Mouse (Mus musculus) midbrain, embryonic 11.5 days (tissue): ENCODE measurements around the gene Crxos. TPM values are rescaled to one million over a fixed set of nuclear protein-coding genes. Genes with fewer than 3 reads are reported as not detected.

Source experiments
- ATAC-seq: fragments of 200-750 bp; cut with Nextera tagmentation; 2 replicates; pipeline ENCODE4 v1.8.0; 2017; ENCODE audit warnings: moderate TSS enrichment, moderate library complexity; ENCODE audit not compliant: low FRiP score
- DNase-seq: peaks from one replicate; pipeline ENCODE4 v3.0.0; 2015; ENCODE audit warnings: low spot score; ENCODE audit errors: missing footprints
- H3K27ac ChIP-seq: fragments of 300-500 bp; sonication (generic); 2 replicates; pipeline ENCODE4 v1.5.1; 2014; ENCODE audit warnings: low read depth, low read length
- H3K27me3 ChIP-seq: fragments of 300-500 bp; sonication (generic); 2 replicates; pipeline ENCODE4 v1.6.1; 2014; ENCODE audit warnings: mild to moderate bottlenecking, low read length, moderate library complexity, mixed read lengths; ENCODE audit not compliant: control insufficient read depth, insufficient read depth
- H3K36me3 ChIP-seq: fragments of 300-500 bp; sonication (generic); 2 replicates; pipeline ENCODE4 v1.6.1; 2014; ENCODE audit warnings: mild to moderate bottlenecking, low read length, moderate library complexity, mixed read lengths; ENCODE audit not compliant: control insufficient read depth, insufficient read depth
- H3K4me1 ChIP-seq: fragments of 300-500 bp; sonication (generic); 2 replicates; pipeline ENCODE4 v1.6.1; 2014; ENCODE audit warnings: low read length; ENCODE audit not compliant: control insufficient read depth, insufficient read depth
- H3K4me2 ChIP-seq: fragments of 300-500 bp; sonication (generic); 2 replicates; pipeline ENCODE4 v1.6.1; 2014; ENCODE audit warnings: mild to moderate bottlenecking, moderate library complexity
- H3K4me3 ChIP-seq: fragments of 300-500 bp; sonication (generic); 2 replicates; pipeline ENCODE4 v1.5.1; 2014; ENCODE audit warnings: low read depth, low read length
- H3K9ac ChIP-seq: fragments of 300-500 bp; sonication (generic); 2 replicates; pipeline ENCODE4 v1.6.1; 2014; ENCODE audit warnings: low read length
- H3K9me3 ChIP-seq: fragments of 300-500 bp; sonication (generic); 2 replicates; pipeline ENCODE4 v1.6.1; 2016; ENCODE audit warnings: low read length; ENCODE audit not compliant: control insufficient read depth
- WGBS: fragments of 180-500 bp; shearing (Covaris S2); extraction: QIAGEN DNeasy Blood & Tissue Kit; methylation state at CpG from one replicate; pipeline ENCODE4 v1.1.7; 2014; 5-methylcytosine and 5-hydroxymethylcytosine counted together
- polyA plus RNA-seq: library from polyadenylated mRNA; unstranded; fragments of >200 nt; fragmentation: Nextera tagmentation; extraction: Ambion mirVana; gene quantifications from 2 replicates; pipeline ENCODE4 v1.2.1, GENCODE M21; 2014

The Crxos gene
- 0.08 and 0.36 TPM in 2 replicates for polyA plus RNA-seq

DNA sequence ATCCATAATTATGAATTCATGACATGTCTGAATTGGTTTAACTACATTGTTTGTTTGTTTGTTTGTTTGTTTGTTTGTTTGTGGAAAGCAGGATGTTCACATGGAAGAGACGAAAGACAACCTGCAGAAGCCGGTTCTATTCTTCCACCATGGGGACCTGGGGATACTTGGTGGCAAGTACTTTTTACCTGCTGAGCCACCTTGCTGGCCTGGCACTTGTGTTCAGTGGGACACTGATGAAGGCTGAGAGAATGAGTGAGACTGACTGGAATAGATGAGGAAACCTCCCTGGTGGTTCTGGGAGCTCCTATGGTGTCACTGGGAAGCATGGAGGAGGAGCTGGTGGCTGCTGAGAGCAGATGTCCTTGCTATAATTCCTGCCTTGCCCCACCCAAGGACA, at the start of gene Crxos:
TSS of gene Crxos (plus strand) at position 301 of the 400 bp plus-strand sequence.
- H3K4me2 ChIP-seq: no peak within 1 kb of the TSS
- H3K4me1 ChIP-seq: peaks cover 3% of the 10 kb centered on the region
- no peaks in the 10 kb centered on the region for H3K27me3 ChIP-seq
- ATAC-seq (no peak), DNase-seq (no peak)
- no peak within 1 kb of the TSS for H3K4me3 ChIP-seq
- no peaks in the 10 kb centered on the region for H3K36me3 ChIP-seq
- H3K27ac ChIP-seq: no peak within 1 kb of the TSS; the same call in 1 of the 2 replicates
- H3K9me3 ChIP-seq: no peaks in the 10 kb centered on the region
- WGBS: 87% methylated on average over 2 of the region's 2 CpGs
- no peak within 1 kb of the TSS for H3K9ac ChIP-seq

DNA sequence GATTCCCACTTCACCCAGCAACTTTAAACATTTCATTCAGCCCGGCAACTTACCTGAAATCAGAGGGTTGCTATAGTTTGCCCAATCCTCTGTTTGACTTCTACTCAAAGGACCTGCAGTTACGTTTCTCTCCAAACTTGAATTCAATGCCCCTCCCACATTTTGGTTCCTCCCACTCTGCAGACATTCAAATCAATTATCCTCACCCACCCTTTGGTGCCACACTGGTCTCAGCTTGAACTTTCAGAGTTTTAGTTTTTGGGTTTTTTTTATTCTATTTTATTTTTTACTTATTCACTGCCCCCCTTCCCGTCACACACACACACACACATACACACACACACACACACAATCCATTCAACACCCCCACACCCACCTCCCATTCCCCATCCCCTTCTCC, 42.8 kb upstream of the Crxos start, which contains the start of gene Obox6:
TSS of gene Obox6 (minus strand) at position 101 of the 400 bp plus-strand sequence.
- no peak for ATAC-seq
- Histone ChIP-seq H3K9me3 (peaks cover 3% of the 10 kb centered on the region; the same call in 1 of the 2 replicates), H3K4me3 (no peak within 1 kb of the TSS), H3K9ac (no peak within 1 kb of the TSS), H3K4me2 (no peak within 1 kb of the TSS), H3K36me3 (no peaks in the 10 kb centered on the region), H3K27me3 (no peaks in the 10 kb centered on the region), H3K4me1 (no peaks in the 10 kb centered on the region), H3K27ac (no peak within 1 kb of the TSS)
- 91% methylated on average over 3 of the region's 3 CpGs for WGBS
- DNase-seq: no peak

GRCm38 (mm10) chr7:15859657-15860056, 22.8 kb upstream of the Crxos start:
- DNase-seq: peak; percentile 83

GRCm38 (mm10) chr7:15864104-15864503, 18.3 kb upstream of the Crxos start:
- no peaks in the 10 kb centered on the region for H3K4me1 ChIP-seq
- ATAC-seq: peak; percentile 75

More at GRCm38 (mm10) chr7:15859657-15860056, 22.8 kb upstream of the Crxos start:
- WGBS: 37% methylated on average over 2 of the region's 2 CpGs
- Histone ChIP-seq H3K9ac (no peak overlapping the region), H3K36me3 (no peaks in the 10 kb centered on the region), H3K4me2 (no peak overlapping the region), H3K9me3 (no peaks in the 10 kb centered on the region), H3K4me1 (no peaks in the 10 kb centered on the region), H3K4me3 (no peak overlapping the region), H3K27ac (no peak overlapping the region), H3K27me3 (no peaks in the 10 kb centered on the region)
- no peak for ATAC-seq

DNA sequence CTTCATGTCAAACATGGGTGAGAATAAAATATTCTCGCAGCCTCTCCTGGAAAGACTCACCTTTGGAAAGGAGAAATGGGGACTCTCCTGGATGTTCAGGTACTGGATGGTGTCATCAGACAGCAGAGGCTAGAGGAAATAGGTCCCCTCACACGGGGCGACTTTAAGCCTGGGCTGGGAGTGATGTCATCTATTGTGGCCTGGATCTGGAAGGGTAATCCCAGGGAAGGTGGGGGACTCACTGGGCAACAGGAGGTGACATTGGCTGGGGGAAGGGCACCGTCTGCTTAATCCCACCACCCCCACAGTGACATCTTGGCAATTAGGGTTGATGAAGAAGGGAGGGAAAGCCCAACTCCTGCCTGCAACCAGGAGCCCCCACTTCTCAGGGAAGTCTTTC, 2.7 kb upstream of the Crxos start, which contains the start of gene Crx:
TSS of gene Crx (minus strand) at position 213 of the 400 bp plus-strand sequence.
- ATAC-seq: no peak
- Histone ChIP-seq H3K27ac (no peak within 1 kb of the TSS), H3K9ac (no peak within 1 kb of the TSS)

More at GRCm38 (mm10) chr7:15864104-15864503, 18.3 kb upstream of the Crxos start:
- DNase-seq: no peak
- Histone ChIP-seq H3K36me3 (no peaks in the 10 kb centered on the region), H3K9ac (no peak overlapping the region), H3K9me3 (no peaks in the 10 kb centered on the region), H3K27ac (no peak overlapping the region), H3K4me2 (no peak overlapping the region), H3K4me3 (no peak overlapping the region), H3K27me3 (no peaks in the 10 kb centered on the region)
- 50% methylated on average over 4 of the region's 4 CpGs for WGBS

GRCm38 (mm10) chr7:15881388-15881787, 1.0 kb upstream of the Crxos start:
- ATAC-seq (peak; percentile 90), DNase-seq (peak; percentile 88)
- H3K36me3 ChIP-seq: no peaks in the 10 kb centered on the region
- no peak overlapping the region; the same call in 1 of the 2 replicates for H3K27ac ChIP-seq
- no peak overlapping the region for H3K4me3 ChIP-seq
- H3K9ac ChIP-seq: no peak overlapping the region
- WGBS: 4% methylated on average over 7 of the region's 7 CpGs
- H3K4me2 ChIP-seq: no peak overlapping the region
- H3K27me3 ChIP-seq: no peaks in the 10 kb centered on the region
- peaks cover 3% of the 10 kb centered on the region for H3K4me1 ChIP-seq
- no peaks in the 10 kb centered on the region for H3K9me3 ChIP-seq

More for the DNA sequence above, 2.7 kb upstream of the Crxos start, which contains the start of gene Crx:
- 29% methylated on average over 4 of the region's 4 CpGs for WGBS
- Histone ChIP-seq H3K4me1 (peaks cover 3% of the 10 kb centered on the region), H3K36me3 (no peaks in the 10 kb centered on the region), H3K9me3 (no peaks in the 10 kb centered on the region), H3K4me2 (no peak within 1 kb of the TSS), H3K4me3 (no peak within 1 kb of the TSS), H3K27me3 (no peaks in the 10 kb centered on the region)
- DNase-seq: no peak

DNA sequence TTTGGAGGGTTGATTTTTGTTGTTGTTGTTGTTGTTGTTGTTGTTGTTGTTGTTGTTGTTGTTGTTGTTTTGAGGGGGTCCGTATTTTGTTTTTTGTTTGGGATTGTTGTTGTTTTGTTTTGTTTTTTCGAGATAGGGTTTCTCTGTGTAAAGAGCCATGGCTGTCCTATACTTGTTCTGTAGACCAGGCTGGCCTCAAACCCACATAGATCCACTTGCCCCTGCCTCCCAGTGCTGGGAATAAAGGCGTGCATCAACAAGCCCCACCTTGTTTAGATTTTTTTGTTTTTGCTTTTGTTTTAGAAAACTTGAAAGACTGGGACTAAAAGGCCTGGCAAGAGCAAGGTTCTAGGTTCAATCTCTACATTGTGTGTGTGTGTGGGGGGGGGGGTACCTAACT, 586 bp upstream of the Crxos start:
- H3K27ac ChIP-seq: no peak overlapping the region; the same call in 1 of the 2 replicates

DNA sequence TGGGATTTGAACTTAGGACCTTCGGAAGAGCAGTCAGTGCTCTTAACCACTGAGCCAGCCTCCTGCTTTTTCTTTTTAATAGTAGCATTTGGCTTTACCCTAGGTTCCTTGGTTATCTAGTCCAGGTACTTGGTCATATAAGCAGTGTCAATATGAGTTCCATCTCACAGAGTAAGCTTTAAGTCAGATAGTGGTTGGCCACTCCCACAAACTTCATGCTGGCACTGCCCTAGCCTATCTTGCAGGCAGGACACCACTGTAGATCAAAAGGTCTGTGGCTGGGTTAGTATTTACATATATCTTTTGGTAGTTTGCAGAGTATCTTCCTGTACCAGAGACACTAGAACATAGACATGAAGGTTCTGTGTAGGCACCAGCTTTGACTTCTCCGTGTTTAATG, 1.7 kb downstream of the Crxos start:
- 84% methylated on average over 2 of the region's 2 CpGs for WGBS
- no peak overlapping the region for H3K27ac ChIP-seq
- no peak for DNase-seq
- no peaks in the 10 kb centered on the region for H3K36me3 ChIP-seq
- H3K4me3 ChIP-seq: no peak overlapping the region
- H3K9ac ChIP-seq: no peak overlapping the region
- no peak overlapping the region for H3K4me2 ChIP-seq
- H3K9me3 ChIP-seq: no peaks in the 10 kb centered on the region
- H3K4me1 ChIP-seq: peaks cover 3% of the 10 kb centered on the region
- ATAC-seq: no peak
- no peaks in the 10 kb centered on the region for H3K27me3 ChIP-seq

More for the DNA sequence above, 586 bp upstream of the Crxos start:
- no peaks in the 10 kb centered on the region for H3K27me3 ChIP-seq
- no peak overlapping the region for H3K4me3 ChIP-seq
- DNase-seq (peak; percentile 84), ATAC-seq (peak; percentile 51)
- peaks cover 3% of the 10 kb centered on the region for H3K4me1 ChIP-seq
- H3K9me3 ChIP-seq: no peaks in the 10 kb centered on the region
- 59% methylated on average over 3 of the region's 3 CpGs for WGBS
- no peak overlapping the region for H3K4me2 ChIP-seq
- H3K9ac ChIP-seq: no peak overlapping the region
- H3K36me3 ChIP-seq: no peaks in the 10 kb centered on the region

GRCm38 (mm10) chr7:15894251-15894650, 11.8 kb downstream of the Crxos start:
- DNase-seq (no peak), ATAC-seq (no peak)
- H3K4me2 ChIP-seq: no peak overlapping the region
- no peak overlapping the region for H3K27ac ChIP-seq
- WGBS: 79% methylated on average over 1 of the region's 1 CpGs
- H3K36me3 ChIP-seq: no peaks in the 10 kb centered on the region
- no peaks in the 10 kb centered on the region for H3K4me1 ChIP-seq
- H3K27me3 ChIP-seq: no peaks in the 10 kb centered on the region
- H3K9me3 ChIP-seq: no peaks in the 10 kb centered on the region
- H3K9ac ChIP-seq: no peak overlapping the region
- no peak overlapping the region for H3K4me3 ChIP-seq
